Mouse (Mus musculus) liver, embryonic 14.5 days (tissue): ENCODE results near the gene Rhov. TPM values are rescaled to one million over a fixed set of nuclear protein-coding genes. Genes with fewer than 3 reads are reported as not detected.

Source experiments
- ATAC-seq: fragments of 200-750 bp; cut with Nextera tagmentation; 2 replicates; pipeline ENCODE4 v1.8.0; 2017; ENCODE audit warnings: moderate number of reproducible peaks, mild to moderate bottlenecking, moderate library complexity; ENCODE audit not compliant: insufficient read depth
- DNase-seq, 3 experiments: peaks; one replicate each; pipeline ENCODE4 v3.0.0-alpha.2; 2012 to 2013; ENCODE audit warnings: low read depth in 3 of 3, low spot score in 3 of 3
- H3K27ac ChIP-seq: fragments of 300-500 bp; sonication (generic); 2 replicates; pipeline ENCODE4 v1.5.1; 2014; ENCODE audit warnings: moderate library complexity, mild to moderate bottlenecking, control low read depth, inconsistent platforms
- H3K27me3 ChIP-seq: fragments of 300-500 bp; sonication (generic); 2 replicates; pipeline ENCODE4 v1.6.1; 2014; ENCODE audit warnings: mild to moderate bottlenecking, low read length, moderate library complexity; ENCODE audit not compliant: control insufficient read depth, insufficient read depth
- H3K36me3 ChIP-seq: fragments of 300-500 bp; sonication (generic); replicated peaks from 2 replicates; pipeline ENCODE4 v1.6.1; 2014; ENCODE audit warnings: low read depth; ENCODE audit not compliant: control insufficient read depth, insufficient read depth
- H3K4me1 ChIP-seq, 2 experiments: fragments of 200-500 bp in 1 of 2; fragments of 300-500 bp in 1 of 2; sonication (generic) in 1 of 2; replicated peaks; 2 replicates each; pipeline ENCODE4 v1.6.1; 2012 to 2014; ENCODE audit warnings: antibody characterized with exemption in 1 of 2, inconsistent platforms in 1 of 2, low read length in 1 of 2; ENCODE audit not compliant: control insufficient read depth in 2 of 2, insufficient read depth in 2 of 2
- H3K4me2 ChIP-seq: fragments of 300-500 bp; sonication (generic); 2 replicates; pipeline ENCODE4 v1.6.1; 2014; ENCODE audit warnings: low read depth, mild to moderate bottlenecking, control low read depth, moderate library complexity
- H3K4me3 ChIP-seq, 2 experiments: fragments of 200-500 bp in 1 of 2; fragments of 300-500 bp in 1 of 2; sonication (generic) in 1 of 2; 2 replicates each; pipeline ENCODE4 v1.5.1; 2012 to 2014; ENCODE audit warnings: low read depth in 2 of 2, low read length in 2 of 2, mild to moderate bottlenecking in 2 of 2, control low read depth in 1 of 2, inconsistent platforms in 1 of 2, moderate library complexity in 1 of 2; ENCODE audit not compliant: insufficient read depth in 1 of 2
- H3K9ac ChIP-seq: fragments of 300-500 bp; sonication (generic); replicated peaks from 2 replicates; pipeline ENCODE4 v1.6.1; 2014; ENCODE audit warnings: mild to moderate bottlenecking, control low read depth, moderate library complexity
- H3K9me3 ChIP-seq: fragments of 300-500 bp; sonication (generic); 2 replicates; pipeline ENCODE4 v1.6.1; 2016; ENCODE audit warnings: low read length, mixed read lengths; ENCODE audit not compliant: control insufficient read depth
- CTCF ChIP-seq: IDR thresholded peaks from 2 replicates; pipeline ENCODE4 v1.5.1; 2016; ENCODE audit warnings: antibody characterized with exemption, low read depth, control low read depth
- EP300 ChIP-seq: IDR thresholded peaks from 2 replicates; pipeline ENCODE4 v1.6.1; 2016; ENCODE audit warnings: antibody characterized with exemption, low read depth
- WGBS: fragments of 180-500 bp; shearing (Covaris S2); extraction: QIAGEN DNeasy Blood & Tissue Kit; methylation state at CpG from one replicate; pipeline ENCODE4 v1.1.7; 2014; ENCODE audit not compliant: insufficient replicate concordance; 5-methylcytosine and 5-hydroxymethylcytosine counted together
- polyA plus RNA-seq, 2 experiments: library from polyadenylated mRNA; depleted of rRNA in 1 of 2; stranded (reverse) in 1 of 2; unstranded in 1 of 2; fragments of >200 nt; fragmentation: Nextera tagmentation in 1 of 2; extraction: Ambion mirVana in 1 of 2; gene quantifications; 2 replicates each; pipeline versions ENCODE4 v1.2.1 to v1.2.3; 2012 to 2014

The Rhov gene
- polyA plus RNA-seq, 2 experiments: 0.02 TPM; not detected in 1

GRCm38 (mm10) chr2:119250826-119251478, 20.1 kb downstream of the Rhov start:
- ATAC-seq: peak; percentile 64; the same call in 1 of the 2 replicates
- peaks cover 3% of the 10 kb centered on the region for H3K27me3 ChIP-seq
- H3K9ac ChIP-seq: peak overlapping the region; percentile 40
- no peaks in the 10 kb centered on the region for H3K36me3 ChIP-seq
- H3K9me3 ChIP-seq: no peaks in the 10 kb centered on the region
- 10% methylated on average over 11 of the region's 11 CpGs for WGBS
- H3K27ac ChIP-seq: no peak overlapping the region
- H3K4me2 ChIP-seq: peak overlapping the region; percentile 57
- DNase-seq: peak; percentile 75 to 79 (median 78)
- 0 out of 4 replicates have a peak overlapping the region, but pooled peaks have one; percentile 0 to 14 for H3K4me3 ChIP-seq
- peaks cover 6% of the 10 kb centered on the region in 2 experiments; a peak in 3 of 4 replicates for H3K4me1 ChIP-seq
- TF ChIP-seq EP300 (no peak), CTCF (peak; percentile 97)

- Histone ChIP-seq H3K9me3 (no peaks in the 10 kb centered on the region), H3K9ac (no peak overlapping the region), H3K4me2 (peak overlapping the region; percentile 57; the same call in 1 of the 2 replicates), H3K4me1 (peaks cover 6% of the 10 kb centered on the region in 2 experiments; a peak in 3 of 4 replicates), H3K36me3 (no peaks in the 10 kb centered on the region), H3K27ac (no peak overlapping the region), H3K4me3 (no peak overlapping the region), H3K27me3 (peaks cover 3% of the 10 kb centered on the region)
- TF ChIP-seq CTCF: no peak
- TF ChIP-seq EP300: no peak
- 51% methylated on average over 5 of the region's 5 CpGs for WGBS
- ATAC-seq: no peak
- no peak for DNase-seq
Measured at GRCm38 (mm10) chr2:119250377-119250776, 20.7 kb downstream of the Rhov start.

- Histone ChIP-seq H3K27ac (no peak overlapping the region), H3K4me2 (no peak overlapping the region), H3K27me3 (no peaks in the 10 kb centered on the region; the same call in 1 of the 2 replicates), H3K36me3 (no peaks in the 10 kb centered on the region), H3K9ac (no peak overlapping the region), H3K4me3 (no peak overlapping the region), H3K9me3 (no peaks in the 10 kb centered on the region), H3K4me1 (peaks cover 6% of the 10 kb centered on the region in 2 experiments; a peak in 3 of 4 replicates)
- ATAC-seq: no peak
- 52% methylated on average over 4 of the region's 4 CpGs for WGBS
- no peak for TF ChIP-seq CTCF
- TF ChIP-seq EP300: no peak
- DNase-seq: no peak
Measured at GRCm38 (mm10) chr2:119249592-119250061, 21.4 kb downstream of the Rhov start.

GRCm38 (mm10) chr2:119247904-119248303, 23.2 kb downstream of the Rhov start:
- DNase-seq (no peak), ATAC-seq (no peak)
- no peak overlapping the region for H3K4me2 ChIP-seq
- peaks cover 6% of the 10 kb centered on the region in 2 experiments; a peak in 3 of 4 replicates for H3K4me1 ChIP-seq
- H3K9ac ChIP-seq: no peak overlapping the region
- H3K27ac ChIP-seq: no peak overlapping the region
- 69% methylated on average over 9 of the region's 9 CpGs for WGBS
- TF ChIP-seq CTCF (no peak), EP300 (no peak)
- H3K9me3 ChIP-seq: no peaks in the 10 kb centered on the region
- no peaks in the 10 kb centered on the region for H3K27me3 ChIP-seq
- no peak overlapping the region for H3K4me3 ChIP-seq
- no peaks in the 10 kb centered on the region for H3K36me3 ChIP-seq

GRCm38 (mm10) chr2:119245246-119245645, 25.8 kb downstream of the Rhov start:
- Histone ChIP-seq H3K4me3 (no peak overlapping the region), H3K9me3 (no peaks in the 10 kb centered on the region), H3K9ac (no peak overlapping the region), H3K4me1 (no peaks in the 10 kb centered on the region), H3K36me3 (no peaks in the 10 kb centered on the region), H3K4me2 (no peak overlapping the region), H3K27ac (no peak overlapping the region), H3K27me3 (no peaks in the 10 kb centered on the region; the same call in 1 of the 2 replicates)
- TF ChIP-seq CTCF (no peak), EP300 (no peak)
- ATAC-seq (no peak), DNase-seq (no peak)
- whole genome bisulfite sequencing: 46% methylated on average over 7 of the region's 7 CpGs
